8 mouse cellular contexts compared by ENCODE assay signal in the genomic region with DNA sequence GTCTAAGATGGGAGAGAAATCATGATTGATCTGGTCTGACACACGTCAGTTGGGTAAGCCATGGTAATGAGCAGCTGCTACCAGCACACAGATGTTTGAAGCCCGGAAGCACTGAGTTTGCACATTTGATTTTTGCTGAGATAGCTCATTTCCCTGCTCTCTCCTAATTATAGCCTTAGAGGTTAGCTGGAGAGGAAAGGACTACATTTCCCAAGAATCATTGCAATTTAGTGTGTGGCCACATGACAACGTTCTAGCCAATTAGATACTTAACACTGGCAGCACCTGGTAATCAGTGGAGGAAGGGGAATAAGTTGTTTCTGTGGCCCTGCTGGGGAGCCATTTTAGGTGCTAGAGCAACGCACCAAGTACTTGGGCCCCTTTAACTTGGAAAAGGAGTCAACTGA. TPM values are rescaled to one million over a fixed set of nuclear protein-coding genes. Genes with fewer than 3 reads are reported as not detected.
A peak's percentile ranks its signal among the peaks of the same experiment; 100 is the strongest.
DNase-seq lines count a peak whose midpoint lies in the region; ATAC-seq and TF ChIP-seq lines count a peak whose summit lies in the region.

No protein-coding gene starts in this region.

- no peak for TF ChIP-seq POLR2A in MEL (IDR thresholded peaks at IDR 0.05; ENCODE audit: control insufficient read depth in 1 of 2, insufficient read depth in 1 of 2, low read depth in 1 of 2, low read length in 2 of 2, poor library complexity in 1 of 2)

- TF ChIP-seq CTCF in MEL (IDR thresholded peaks at IDR 0.05 in 2 of 3, conservative IDR thresholded peaks at IDR 0.05 in 1 of 3; ENCODE audit: control insufficient read depth in 1 of 3, insufficient read depth in 1 of 3, low read depth in 2 of 3, low read length in 3 of 3, poor library complexity in 1 of 3, severe bottlenecking in 1 of 3): no peak
- TF ChIP-seq CTCF in forebrain, postnatal 0 days (IDR thresholded peaks at IDR 0.05; ENCODE audit: low read depth): no peak

- no peak overlapping the region for H3K27ac ChIP-seq in MEL (ENCODE audit: control insufficient read depth, low read depth, low read length)
- H3K27ac ChIP-seq in forebrain, postnatal 0 days (ENCODE audit: low read depth, low read length): peak overlapping the region; percentile 47
- H3K27ac ChIP-seq in macrophage: peak overlapping the region; percentile 32
- H3K27ac ChIP-seq in heart, embryonic 10.5 days: no peak overlapping the region

- no peak overlapping the region for H3K9ac ChIP-seq in MEL (ENCODE audit: control insufficient read depth, low read depth, low read length, poor library complexity, severe bottlenecking)
- no peak overlapping the region for H3K9ac ChIP-seq in forebrain, postnatal 0 days

- peak; percentile 91 for ATAC-seq in forebrain, postnatal 0 days
- no peak for ATAC-seq in monocyte, adult 5-6 weeks (replicated peaks; ENCODE audit: insufficient number of reproducible peaks, low FRiP score, low TSS enrichment, poor library complexity, severe bottlenecking)

- 49% methylated on average over 4 of the region's 4 CpGs for WGBS in forebrain, postnatal 0 days
- 60% methylated on average over 3 of the region's 4 CpGs for WGBS in macrophage (ENCODE audit: missing documents)
- WGBS in heart, embryonic 10.5 days: 61% methylated on average over 4 of the region's 4 CpGs

- no peaks in the 10 kb centered on the region for H3K79me2 ChIP-seq in MEL (ENCODE audit: control insufficient read depth, insufficient read depth, low read length, poor library complexity)
- no peaks in the 10 kb centered on the region for H3K79me2 ChIP-seq in macrophage (ENCODE audit: inconsistent target)

- H3K4me2 ChIP-seq in forebrain, postnatal 0 days (ENCODE audit: low read depth): no peak overlapping the region

- DNase-seq in gastrocnemius, adult 18-20 months (ENCODE audit: low spot score): peak; percentile 33
- no peak for DNase-seq in gastrocnemius, postnatal 4 days (ENCODE audit: low spot score in 2 of 2)
- DNase-seq in MEL (ENCODE audit: low read depth, low spot score): peak; percentile 64
- peak; percentile 69 for DNase-seq in forebrain, postnatal 0 days
- peak; percentile 69 for DNase-seq in thymus, postnatal 14 days
- DNase-seq in heart, embryonic 10.5 days (ENCODE audit: low spot score): no peak

- peaks cover 0 to 4% of the 10 kb centered on the region in 2 experiments; a peak in 1 of 4 replicates for H3K4me1 ChIP-seq in MEL (ENCODE audit: control insufficient read depth in 1 of 2, insufficient read depth in 2 of 2, low read length in 2 of 2)
- peaks cover 11% of the 10 kb centered on the region; the same call in 1 of the 2 replicates for H3K4me1 ChIP-seq in forebrain, postnatal 0 days (ENCODE audit: insufficient read depth)
- peaks cover 34% of the 10 kb centered on the region for H3K4me1 ChIP-seq in heart, embryonic 10.5 days

- no peak overlapping the region for H3K4me3 ChIP-seq in MEL (ENCODE audit: control insufficient read depth in 1 of 2, insufficient read depth in 1 of 2, low read depth in 2 of 2, low read length in 2 of 2)
- no peak overlapping the region for H3K4me3 ChIP-seq in forebrain, postnatal 0 days (ENCODE audit: low read depth, low read length)
- H3K4me3 ChIP-seq in macrophage (ENCODE audit: inconsistent target): no peak overlapping the region
- H3K4me3 ChIP-seq in heart, embryonic 10.5 days: no peak overlapping the region

- TF ChIP-seq EP300 in MEL (IDR thresholded peaks at IDR 0.05; ENCODE audit: low read depth in 1 of 2, low read length in 2 of 2): no peak

- H3K9me3 ChIP-seq in MEL (replicated peaks; ENCODE audit: insufficient read depth, low read length): no peaks in the 10 kb centered on the region
- no peaks in the 10 kb centered on the region for H3K9me3 ChIP-seq in forebrain, postnatal 0 days (ENCODE audit: low read length)
- H3K9me3 ChIP-seq in heart, embryonic 10.5 days: no peaks in the 10 kb centered on the region

- no peaks in the 10 kb centered on the region for H3K36me3 ChIP-seq in MEL (ENCODE audit: control insufficient read depth in 1 of 2, insufficient read depth in 2 of 2, low read length in 2 of 2)
- H3K36me3 ChIP-seq in forebrain, postnatal 0 days (ENCODE audit: insufficient read depth): no peaks in the 10 kb centered on the region
- no peaks in the 10 kb centered on the region for H3K36me3 ChIP-seq in macrophage (ENCODE audit: inconsistent target)
- no peaks in the 10 kb centered on the region for H3K36me3 ChIP-seq in heart, embryonic 10.5 days

- no peak for TF ChIP-seq RAD21 in MEL (IDR thresholded peaks at IDR 0.05; ENCODE audit: low read depth, low read length)

- peaks cover 1 to 3% of the 10 kb centered on the region in 2 experiments; a peak in 3 of 4 replicates for H3K27me3 ChIP-seq in MEL (ENCODE audit: control insufficient read depth in 1 of 2, insufficient read depth in 2 of 2, low read length in 2 of 2)
- H3K27me3 ChIP-seq in forebrain, postnatal 0 days (ENCODE audit: insufficient read depth, low read length): no peaks in the 10 kb centered on the region
- no peaks in the 10 kb centered on the region for H3K27me3 ChIP-seq in heart, embryonic 10.5 days (ENCODE audit: insufficient read depth, poor library complexity, severe bottlenecking)

TF ChIP-seq in MEL, 35 proteins besides CTCF, POLR2A, EP300 and RAD21 (continues in another document):
- TF ChIP-seq ELF1 (IDR thresholded peaks at IDR 0.05; ENCODE audit: low read depth, low read length) (no peak), KAT2A (conservative IDR thresholded peaks at IDR 0.05; ENCODE audit: low read depth, low read length) (peak; percentile 56; the same call in 1 of the 2 replicates), ZC3H11A (IDR thresholded peaks at IDR 0.05; ENCODE audit: low read depth, low read length) (no peak), BHLHE40 (IDR thresholded peaks at IDR 0.05; ENCODE audit: borderline replicate concordance, low read depth, low read length) (no peak), MAX (IDR thresholded peaks at IDR 0.05; ENCODE audit: low read length) (peak; percentile 61; the same call in 1 of the 2 replicates), NELFE (IDR thresholded peaks at IDR 0.05; ENCODE audit: low read depth, low read length) (no peak), MXI1 (IDR thresholded peaks at IDR 0.05; ENCODE audit: low read depth, low read length) (no peak), CHD2 (IDR thresholded peaks at IDR 0.05; ENCODE audit: low read length) (no peak), SMC3 (IDR thresholded peaks at IDR 0.05; ENCODE audit: low read depth, low read length) (no peak), POLR2AphosphoS2 (IDR thresholded peaks at IDR 0.05; ENCODE audit: low read length) (no peak), TAL1 (IDR thresholded peaks at IDR 0.05; ENCODE audit: low read length) (no peak), USF1 (IDR thresholded peaks at IDR 0.05; ENCODE audit: low read depth, low read length) (peak; percentile 95), MAFK (IDR thresholded peaks at IDR 0.05; ENCODE audit: borderline replicate concordance, low read depth, low read length) (no peak), ZNF384 (IDR thresholded peaks at IDR 0.05; ENCODE audit: low read depth, low read length) (no peak), TCF12 (IDR thresholded peaks at IDR 0.05; ENCODE audit: low read depth, low read length) (no peak), E2F4 (IDR thresholded peaks at IDR 0.05; ENCODE audit: borderline replicate concordance, low read depth, low read length) (no peak), MAZ (IDR thresholded peaks at IDR 0.05; ENCODE audit: low read depth, low read length) (no peak), GABPA (IDR thresholded peaks at IDR 0.05; ENCODE audit: low read depth, low read length) (no peak), CHD1 (IDR thresholded peaks at IDR 0.05; ENCODE audit: low read depth, low read length) (no peak), ZKSCAN1 (IDR thresholded peaks at IDR 0.05; ENCODE audit: low read depth, low read length) (no peak), MYC (IDR thresholded peaks at IDR 0.05; ENCODE audit: low read depth, low read length) (no peak), MEF2A (IDR thresholded peaks at IDR 0.05; ENCODE audit: extremely low read depth, insufficient replicate concordance, low read depth, low read length, poor library complexity, severe bottlenecking) (no peak), GATA1 (IDR thresholded peaks at IDR 0.05; ENCODE audit: low read depth, low read length) (no peak), ZMIZ1 (IDR thresholded peaks at IDR 0.05; ENCODE audit: low read depth, low read length) (no peak), SIN3A (IDR thresholded peaks at IDR 0.05; ENCODE audit: low read length) (no peak), TBP (IDR thresholded peaks at IDR 0.05; ENCODE audit: low read depth, low read length) (no peak), MYB (IDR thresholded peaks at IDR 0.05; ENCODE audit: low read depth, low read length) (no peak), ETS1 (IDR thresholded peaks at IDR 0.05; ENCODE audit: low read depth, low read length) (no peak), JUND (IDR thresholded peaks at IDR 0.05; ENCODE audit: low read depth, low read length) (no peak), RCOR1 (IDR thresholded peaks at IDR 0.05; ENCODE audit: low read depth, low read length) (no peak), UBTF (IDR thresholded peaks at IDR 0.05; ENCODE audit: borderline replicate concordance, insufficient read depth, low read depth, low read length) (no peak), USF2 (IDR thresholded peaks at IDR 0.05; ENCODE audit: borderline replicate concordance in 1 of 2, insufficient read depth in 1 of 2, low read depth in 1 of 2, low read length in 2 of 2) (peak; percentile 17 to 69; a peak in 3 of 4 replicates), HCFC1 (IDR thresholded peaks at IDR 0.05; ENCODE audit: low read depth, low read length) (peak; percentile 90)

RNA-seq across cellular contexts. Expression of gene Coro2b, which starts 26.3 kb away (rescaled TPM):
- 1 to 10 TPM; 5.7 to 6.1 TPM for total RNA-seq in gastrocnemius, adult 18-20 months (2021)
- 10 to 100 TPM; 19.2 to 19.7 TPM for total RNA-seq in gastrocnemius, postnatal 4 days (2021)
- total RNA-seq in MEL (2012; rRNA removed): not detected in 2 replicates
- polyA plus RNA-seq in MEL (2012; ENCODE audit: insufficient read depth in 1 of 2, insufficient read length in 2 of 2, low read depth in 1 of 2, low replicate concordance in 2 of 2, missing spikeins in 1 of 2) (not detected), macrophage (2018) (2.4 to 5.9 TPM (median 3.3 TPM) in 3 replicates)
- 43.3 and 53.2 TPM in 2 replicates for total RNA-seq in forebrain, postnatal 0 days (2014; rRNA removed)
- polyA plus RNA-seq in forebrain, postnatal 0 days (2015; fragmentation: Nextera tagmentation; extraction: Ambion mirVana): 24.7 and 31.6 TPM in 2 replicates
- 10 to 100 TPM in 11 of 26 experiments, 1 to 10 TPM in 14, under 1 TPM in 1; 0.25 to 30.0 (median 9.2) TPM for total RNA-seq in macrophage (2018; cell fraction: chromatin; rRNA removed)
- 1 to 10 TPM; 1.0 to 7.6 (median 3.5) TPM for total RNA-seq in macrophage (2018; cell fraction: cytosol; rRNA removed)
- 10 to 100 TPM in 5 of 26 experiments, 1 to 10 TPM in 18, under 1 TPM in 2, not detected in 1; 0.48 to 24.8 (median 4.3) TPM for total RNA-seq in macrophage (2018; cell fraction: nucleus; rRNA removed)
- total RNA-seq in monocyte, adult 5-6 weeks (2017): 0.49 TPM in 1 of 3 replicates, not detected in the others
- polyA plus RNA-seq in heart, embryonic 10.5 days (2016; fragmentation: Nextera tagmentation; extraction: Ambion mirVana): 6.0 and 6.3 TPM in 2 replicates

Comparison
In these comparisons a context has a peak if more than half of its experiments do, and no peak if none do; other contexts are left out.
1. DNase-seq: peak in gastrocnemius, adult 18-20 months (single experiment), MEL (single experiment), forebrain, postnatal 0 days (single experiment) and thymus, postnatal 14 days (single experiment); none in gastrocnemius, postnatal 4 days (0 of 2) and heart, embryonic 10.5 days (single experiment).
2. H3K27ac ChIP-seq: peak in forebrain, postnatal 0 days (single experiment) and macrophage (single experiment); none in MEL (single experiment) and heart, embryonic 10.5 days (single experiment).